ENCODE assay signal across 7 mouse cellular contexts in the genomic region with DNA sequence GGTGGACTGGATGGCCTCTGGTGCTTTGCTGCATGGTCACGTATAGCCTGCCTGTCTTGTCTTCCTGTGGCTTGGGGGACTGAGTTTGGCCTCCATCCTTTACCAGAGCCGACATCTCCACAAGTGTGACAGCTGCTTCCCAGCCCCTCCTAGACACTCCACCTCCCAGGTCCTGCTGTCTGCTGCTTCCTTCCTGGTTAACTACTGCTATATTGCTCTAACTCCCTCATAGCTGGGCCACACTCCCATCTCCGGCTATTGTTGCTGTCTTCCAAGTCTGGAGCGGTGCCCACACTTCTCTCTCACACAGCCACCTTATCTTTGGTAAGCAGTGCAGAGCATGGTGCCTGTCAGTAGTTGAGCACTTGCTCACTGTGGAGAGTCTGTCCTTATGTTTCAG. TPM values are rescaled to one million over a fixed set of nuclear protein-coding genes. Genes with fewer than 3 reads are reported as not detected.
DNase-seq lines count a peak whose midpoint lies in the region; ATAC-seq and TF ChIP-seq lines count a peak whose summit lies in the region.

No protein-coding gene starts in this region.

- ATAC-seq in embryonic facial prominence, embryonic 12.5 days (ENCODE audit: insufficient number of reproducible peaks, insufficient read depth, low FRiP score, low TSS enrichment): no peak
- no peak for ATAC-seq in hindbrain, embryonic 13.5 days (ENCODE audit: low FRiP score)

- no peak overlapping the region for H3ac ChIP-seq in myocyte (ENCODE audit: control insufficient read depth, insufficient read length)

- H3K9me3 ChIP-seq in embryonic facial prominence, embryonic 12.5 days: no peaks in the 10 kb centered on the region
- H3K9me3 ChIP-seq in hindbrain, embryonic 13.5 days: no peaks in the 10 kb centered on the region

- no peak overlapping the region; the same call in 1 of the 2 replicates for H3K4me2 ChIP-seq in embryonic facial prominence, embryonic 12.5 days (replicated peaks)
- H3K4me2 ChIP-seq in hindbrain, embryonic 13.5 days: peak overlapping the region; percentile 81
- H3K4me2 ChIP-seq in myocyte (ENCODE audit: low read depth): peak overlapping the region; percentile 94

- H3K9ac ChIP-seq in embryonic facial prominence, embryonic 12.5 days: 0 out of 2 replicates have a peak overlapping the region, but pooled peaks have one; percentile 22
- peak overlapping the region; percentile 96 for H3K9ac ChIP-seq in hindbrain, embryonic 13.5 days

- WGBS in embryonic facial prominence, embryonic 12.5 days: 80% methylated on average over 4 of the region's 4 CpGs
- 84% methylated on average over 4 of the region's 4 CpGs for WGBS in hindbrain, embryonic 13.5 days

- no peak overlapping the region for H3K4me3 ChIP-seq in embryonic facial prominence, embryonic 12.5 days
- H3K4me3 ChIP-seq in hindbrain, embryonic 13.5 days: peak overlapping the region; percentile 92; the same call in 1 of the 2 replicates
- peak overlapping the region; percentile 78 for H3K4me3 ChIP-seq in myocyte

- no peak for TF ChIP-seq POLR2A in myocyte (IDR thresholded peaks at IDR 0.05; ENCODE audit: insufficient read length, low read depth)

- DNase-seq in adrenal gland, postnatal 36 days: peak; percentile 48 to 66
- DNase-seq in liver: peak; percentile 42
- no peak for DNase-seq in embryo, embryonic 10 days (ENCODE audit: low spot score)
- DNase-seq in gastrocnemius, postnatal 4 days (ENCODE audit: low spot score in 2 of 2): no peak

- peaks cover 37% of the 10 kb centered on the region for H3K36me3 ChIP-seq in embryonic facial prominence, embryonic 12.5 days
- H3K36me3 ChIP-seq in hindbrain, embryonic 13.5 days: peaks cover 48% of the 10 kb centered on the region
- peaks cover 15% of the 10 kb centered on the region for H3K36me3 ChIP-seq in myocyte (ENCODE audit: control insufficient read depth, insufficient read depth)

- H3K4me1 ChIP-seq in embryonic facial prominence, embryonic 12.5 days: peaks cover 23% of the 10 kb centered on the region
- peaks cover 56% of the 10 kb centered on the region for H3K4me1 ChIP-seq in hindbrain, embryonic 13.5 days (replicated peaks)

- H3K79me2 ChIP-seq in myocyte (ENCODE audit: control insufficient read depth, insufficient read depth): peaks cover 67% of the 10 kb centered on the region

- H3K27ac ChIP-seq in embryonic facial prominence, embryonic 12.5 days: no peak overlapping the region
- H3K27ac ChIP-seq in hindbrain, embryonic 13.5 days: no peak overlapping the region

- H3K27me3 ChIP-seq in embryonic facial prominence, embryonic 12.5 days: no peaks in the 10 kb centered on the region
- H3K27me3 ChIP-seq in hindbrain, embryonic 13.5 days: no peaks in the 10 kb centered on the region
- no peaks in the 10 kb centered on the region for H3K27me3 ChIP-seq in myocyte (ENCODE audit: control insufficient read depth, insufficient read depth, insufficient read length)

TF ChIP-seq in myocyte, 11 proteins besides CTCF, POLR2A, EP300 and RAD21:
- TF ChIP-seq POLR2AphosphoS2 (IDR thresholded peaks at IDR 0.05; ENCODE audit: insufficient read length, low read depth) (no peak), MYOG (IDR thresholded peaks at IDR 0.05; ENCODE audit: control insufficient read depth in 1 of 3, insufficient read depth in 1 of 3, insufficient read length in 2 of 3, low read depth in 2 of 3) (peak in 1 of 3 experiments; percentile 36)

RNA-seq across cellular contexts. Expression of a gene that starts 0.6 kb away (rescaled TPM):
- 1 to 10 TPM; 1.3 to 2.1 TPM for total RNA-seq in adrenal gland, postnatal 36 days (2021)
- polyA plus RNA-seq in embryonic facial prominence, embryonic 12.5 days (2016; fragmentation: Nextera tagmentation; extraction: Ambion mirVana): 0.09 and 0.14 TPM in 2 replicates
- polyA plus RNA-seq in hindbrain, embryonic 13.5 days (2015; fragmentation: Nextera tagmentation; extraction: Ambion mirVana): 0.10 and 0.36 TPM in 2 replicates
- polyA plus RNA-seq in myocyte (2012; fragmentation: generic; extraction: Trizol): 0.55 TPM
- 1 to 10 TPM; 1.0 to 1.3 TPM for total RNA-seq in gastrocnemius, postnatal 4 days (2021)

RNA-seq across cellular contexts. Expression of a gene that starts 2.3 kb away (rescaled TPM):
- 10 to 100 TPM; 57.6 to 75.2 TPM for total RNA-seq in adrenal gland, postnatal 36 days (2021)
- polyA plus RNA-seq in embryonic facial prominence, embryonic 12.5 days (2016; fragmentation: Nextera tagmentation; extraction: Ambion mirVana): 40.9 and 41.2 TPM in 2 replicates
- polyA plus RNA-seq in hindbrain, embryonic 13.5 days (2015; fragmentation: Nextera tagmentation; extraction: Ambion mirVana): 59.8 TPM in 2 replicates
- 22.6 TPM for polyA plus RNA-seq in myocyte (2012; fragmentation: generic; extraction: Trizol)
- total RNA-seq in gastrocnemius, postnatal 4 days (2021): 10 to 100 TPM; 26.6 to 26.7 TPM

RNA-seq across cellular contexts. Expression of a gene that starts 26.2 kb away (rescaled TPM):
- total RNA-seq in adrenal gland, postnatal 36 days (2021): 10 to 100 TPM; 15.3 to 19.5 TPM
- 3.5 and 3.8 TPM in 2 replicates for polyA plus RNA-seq in embryonic facial prominence, embryonic 12.5 days (2016; fragmentation: Nextera tagmentation; extraction: Ambion mirVana)
- polyA plus RNA-seq in hindbrain, embryonic 13.5 days (2015; fragmentation: Nextera tagmentation; extraction: Ambion mirVana): 6.5 and 8.3 TPM in 2 replicates
- polyA plus RNA-seq in myocyte (2012; fragmentation: generic; extraction: Trizol): 14.7 TPM
- total RNA-seq in gastrocnemius, postnatal 4 days (2021): 10 to 100 TPM; 16.7 to 19.3 TPM

RNA-seq across cellular contexts. Expression of a gene that starts 34.1 kb away (rescaled TPM):
- total RNA-seq in adrenal gland, postnatal 36 days (2021): 10 to 100 TPM; 20.7 to 28.2 TPM
- polyA plus RNA-seq in embryonic facial prominence, embryonic 12.5 days (2016; fragmentation: Nextera tagmentation; extraction: Ambion mirVana): 8.2 and 8.3 TPM in 2 replicates
- 14.5 and 14.8 TPM in 2 replicates for polyA plus RNA-seq in hindbrain, embryonic 13.5 days (2015; fragmentation: Nextera tagmentation; extraction: Ambion mirVana)
- polyA plus RNA-seq in myocyte (2012; fragmentation: generic; extraction: Trizol): 11.3 TPM
- total RNA-seq in gastrocnemius, postnatal 4 days (2021): 10 to 100 TPM; 11.9 to 12.7 TPM

RNA-seq across cellular contexts. Expression of a gene that starts 41.1 kb away (rescaled TPM):
- total RNA-seq in adrenal gland, postnatal 36 days (2021): not detected
- not detected in 2 replicates for polyA plus RNA-seq in embryonic facial prominence, embryonic 12.5 days (2016; fragmentation: Nextera tagmentation; extraction: Ambion mirVana)
- polyA plus RNA-seq in hindbrain, embryonic 13.5 days (2015; fragmentation: Nextera tagmentation; extraction: Ambion mirVana): not detected in 2 replicates
- polyA plus RNA-seq in myocyte (2012; fragmentation: generic; extraction: Trizol): not detected
- not detected for total RNA-seq in gastrocnemius, postnatal 4 days (2021)

Comparison
In these comparisons a context has a peak if more than half of its experiments do, and no peak if none do; other contexts are left out.
1. DNase-seq: peak in adrenal gland, postnatal 36 days (2 of 2) and liver (single experiment); none in embryo, embryonic 10 days (single experiment) and gastrocnemius, postnatal 4 days (0 of 2).